Mouse (Mus musculus) liver, embryonic 15.5 days (tissue): ENCODE measurements around the gene Chst15. TPM values are rescaled to one million over a fixed set of nuclear protein-coding genes. Genes with fewer than 3 reads are reported as not detected.

ENCODE experiments used
- ATAC-seq: fragments of 200-750 bp; cut with Nextera tagmentation; 2 replicates; pipeline ENCODE4 v1.8.0; 2017; ENCODE audit warnings: moderate number of reproducible peaks, mild to moderate bottlenecking, moderate library complexity; ENCODE audit not compliant: insufficient read depth
- H3K27ac ChIP-seq: fragments of 300-500 bp; sonication (generic); replicated peaks from 2 replicates; pipeline ENCODE4 v1.5.1; 2015; ENCODE audit warnings: mild to moderate bottlenecking, inconsistent platforms
- H3K27me3 ChIP-seq: fragments of 300-500 bp; sonication (generic); 2 replicates; pipeline ENCODE4 v1.6.1; 2015; ENCODE audit warnings: mild to moderate bottlenecking, inconsistent platforms
- H3K36me3 ChIP-seq: fragments of 300-500 bp; sonication (generic); replicated peaks from 2 replicates; pipeline ENCODE4 v1.6.1; 2015; ENCODE audit warnings: moderate library complexity, mild to moderate bottlenecking, inconsistent platforms
- H3K4me1 ChIP-seq: fragments of 300-500 bp; sonication (generic); replicated peaks from 2 replicates; pipeline ENCODE4 v1.6.1; 2015; ENCODE audit warnings: inconsistent platforms
- H3K4me2 ChIP-seq: fragments of 300-500 bp; sonication (generic); 2 replicates; pipeline ENCODE4 v1.6.1; 2015; ENCODE audit warnings: moderate library complexity, mild to moderate bottlenecking, inconsistent platforms
- H3K4me3 ChIP-seq: fragments of 300-500 bp; sonication (generic); replicated peaks from 2 replicates; pipeline ENCODE4 v1.5.1; 2015; ENCODE audit warnings: mild to moderate bottlenecking, inconsistent platforms
- H3K9ac ChIP-seq: fragments of 300-500 bp; sonication (generic); 2 replicates; pipeline ENCODE4 v1.6.1; 2015; ENCODE audit warnings: moderate library complexity, mild to moderate bottlenecking, inconsistent platforms
- H3K9me3 ChIP-seq: fragments of 300-500 bp; sonication (generic); replicated peaks from 2 replicates; pipeline ENCODE4 v1.6.1; 2016; ENCODE audit warnings: inconsistent platforms
- WGBS: fragments of 180-500 bp; shearing (Covaris S2); methylation state at CpG from one replicate; pipeline ENCODE4 v1.1.7; 2015; ENCODE audit warnings: mixed read lengths; ENCODE audit not compliant: insufficient replicate concordance; 5-methylcytosine and 5-hydroxymethylcytosine counted together
- polyA plus RNA-seq: library from polyadenylated mRNA; unstranded; fragments of >200 nt; fragmentation: Nextera tagmentation; extraction: Ambion mirVana; gene quantifications from 2 replicates; pipeline ENCODE4 v1.2.1, GENCODE M21; 2015

The Chst15 gene
- polyA plus RNA-seq, 1 experiment from 2014 or later: 4.5 TPM

DNA sequence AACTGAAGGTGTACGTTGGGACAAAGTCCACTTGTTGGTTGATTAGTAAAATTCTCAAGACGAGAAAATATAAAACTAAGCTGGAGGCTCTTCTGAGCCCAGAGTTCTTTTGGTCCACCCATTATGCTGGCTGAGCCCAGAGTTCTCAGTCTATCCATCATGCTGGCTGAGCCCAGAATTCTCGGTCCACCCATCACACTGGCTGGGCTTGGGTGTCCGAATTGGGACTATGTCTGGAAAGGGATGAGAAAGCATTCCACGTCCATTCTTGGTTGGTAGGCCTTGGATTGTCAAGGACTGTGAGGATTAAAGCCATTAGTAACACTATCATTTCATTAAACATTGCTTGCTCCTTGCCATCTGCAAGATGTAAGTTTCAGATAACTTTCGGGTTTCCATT, 38.7 kb upstream of the Chst15 start:
- no peak overlapping the region for H3K27ac ChIP-seq
- no peaks in the 10 kb centered on the region; the same call in 1 of the 2 replicates for H3K27me3 ChIP-seq
- H3K36me3 ChIP-seq: no peaks in the 10 kb centered on the region
- no peak overlapping the region for H3K9ac ChIP-seq
- no peaks in the 10 kb centered on the region for H3K9me3 ChIP-seq
- no peak overlapping the region for H3K4me3 ChIP-seq
- H3K4me1 ChIP-seq: peaks cover 15% of the 10 kb centered on the region; the same call in 1 of the 2 replicates
- WGBS: 51% methylated on average over 6 of the region's 6 CpGs
- H3K4me2 ChIP-seq: no peak overlapping the region
- no peak for ATAC-seq

GRCm38 (mm10) chr7:132349075-132349572, 32.1 kb upstream of the Chst15 start:
- H3K4me2 ChIP-seq: no peak overlapping the region
- H3K27me3 ChIP-seq: no peaks in the 10 kb centered on the region; the same call in 1 of the 2 replicates
- H3K4me1 ChIP-seq: no peaks in the 10 kb centered on the region; the same call in 1 of the 2 replicates
- H3K9me3 ChIP-seq: no peaks in the 10 kb centered on the region
- H3K9ac ChIP-seq: no peak overlapping the region
- H3K4me3 ChIP-seq: no peak overlapping the region
- H3K36me3 ChIP-seq: no peaks in the 10 kb centered on the region
- WGBS: 62% methylated on average over 6 of the region's 6 CpGs
- no peak overlapping the region for H3K27ac ChIP-seq
- ATAC-seq: no peak

- H3K4me2 ChIP-seq: no peak overlapping the region
- H3K9me3 ChIP-seq: no peaks in the 10 kb centered on the region
- H3K9ac ChIP-seq: no peak overlapping the region
- H3K36me3 ChIP-seq: no peaks in the 10 kb centered on the region
- peaks cover 5% of the 10 kb centered on the region; the same call in 1 of the 2 replicates for H3K4me1 ChIP-seq
- no peaks in the 10 kb centered on the region; the same call in 1 of the 2 replicates for H3K27me3 ChIP-seq
- ATAC-seq: no peak
- H3K27ac ChIP-seq: no peak overlapping the region
- H3K4me3 ChIP-seq: no peak overlapping the region
- WGBS: 37% methylated on average over 9 of the region's 9 CpGs
Measured at GRCm38 (mm10) chr7:132347273-132348045, 30.4 kb upstream of the Chst15 start.

- Histone ChIP-seq H3K27me3 (no peaks in the 10 kb centered on the region), H3K4me1 (peaks cover 5% of the 10 kb centered on the region; the same call in 1 of the 2 replicates), H3K4me2 (no peak overlapping the region), H3K36me3 (no peaks in the 10 kb centered on the region), H3K9ac (no peak overlapping the region), H3K9me3 (no peaks in the 10 kb centered on the region), H3K4me3 (no peak overlapping the region), H3K27ac (no peak overlapping the region)
- no peak for ATAC-seq
- WGBS: 57% methylated on average over 5 of the region's 5 CpGs
Measured at GRCm38 (mm10) chr7:132345526-132346070, 28.6 kb upstream of the Chst15 start.

DNA sequence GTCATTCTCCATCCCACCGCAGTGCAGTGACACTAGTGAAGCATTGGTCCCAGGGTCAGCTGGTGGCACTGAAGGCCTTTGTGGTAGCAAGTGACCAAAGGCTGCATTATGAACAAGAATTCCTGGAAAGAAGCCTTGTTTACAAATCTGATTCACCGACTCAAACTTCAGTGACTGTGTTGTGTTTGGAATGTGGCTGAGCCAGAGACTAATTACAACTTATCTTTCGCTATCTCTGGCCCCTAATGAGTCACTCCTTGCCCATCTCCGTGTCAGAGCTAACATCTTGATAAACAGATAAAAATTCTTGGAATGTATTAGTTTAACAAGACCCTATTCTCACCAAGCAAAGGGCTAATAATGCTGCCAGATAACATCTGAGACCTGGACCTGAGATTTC, 27.6 kb upstream of the Chst15 start:
- Histone ChIP-seq H3K4me3 (no peak overlapping the region), H3K4me2 (no peak overlapping the region), H3K9me3 (no peaks in the 10 kb centered on the region), H3K27ac (no peak overlapping the region), H3K36me3 (no peaks in the 10 kb centered on the region), H3K4me1 (peaks cover 5% of the 10 kb centered on the region; the same call in 1 of the 2 replicates), H3K27me3 (no peaks in the 10 kb centered on the region), H3K9ac (no peak overlapping the region)
- no peak for ATAC-seq
- 44% methylated on average over 4 of the region's 4 CpGs for WGBS

GRCm38 (mm10) chr7:132343900-132344299, 26.9 kb upstream of the Chst15 start:
- ATAC-seq: no peak

DNA sequence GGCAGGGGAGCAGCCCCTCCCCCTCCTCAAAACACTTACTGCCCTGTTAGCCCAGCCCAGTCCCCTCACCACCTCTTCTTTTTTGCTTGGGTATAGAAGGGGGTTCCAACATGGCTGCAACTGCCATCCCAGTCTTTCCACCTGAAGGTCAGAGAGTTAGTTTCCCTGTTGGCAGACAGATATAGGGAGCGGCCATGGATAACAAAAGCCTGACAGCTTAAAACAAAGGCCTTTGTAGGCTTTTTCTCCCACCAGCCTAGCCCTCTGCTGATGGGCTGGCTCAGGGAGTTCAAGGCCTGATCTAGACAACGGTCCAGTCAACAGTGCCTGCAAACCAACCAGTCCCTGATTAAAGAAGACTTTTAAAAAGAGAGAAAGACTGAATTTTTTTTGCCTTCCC, 26.1 kb upstream of the Chst15 start:
- no peak overlapping the region for H3K27ac ChIP-seq
- peaks cover 5% of the 10 kb centered on the region; the same call in 1 of the 2 replicates for H3K4me1 ChIP-seq
- no peaks in the 10 kb centered on the region for H3K9me3 ChIP-seq
- WGBS: 73% methylated on average over 2 of the region's 2 CpGs
- no peak overlapping the region for H3K4me2 ChIP-seq
- no peak for ATAC-seq
- H3K4me3 ChIP-seq: no peak overlapping the region
- no peaks in the 10 kb centered on the region for H3K36me3 ChIP-seq
- no peak overlapping the region for H3K9ac ChIP-seq
- no peaks in the 10 kb centered on the region for H3K27me3 ChIP-seq

More at GRCm38 (mm10) chr7:132343900-132344299, 26.9 kb upstream of the Chst15 start:
- H3K9ac ChIP-seq: no peak overlapping the region
- H3K36me3 ChIP-seq: no peaks in the 10 kb centered on the region
- no peaks in the 10 kb centered on the region for H3K27me3 ChIP-seq
- H3K4me2 ChIP-seq: no peak overlapping the region
- H3K4me1 ChIP-seq: peaks cover 5% of the 10 kb centered on the region; the same call in 1 of the 2 replicates
- no peaks in the 10 kb centered on the region for H3K9me3 ChIP-seq
- no peak overlapping the region for H3K27ac ChIP-seq
- whole genome bisulfite sequencing: 44% methylated on average over 2 of the region's 2 CpGs
- no peak overlapping the region for H3K4me3 ChIP-seq

DNA sequence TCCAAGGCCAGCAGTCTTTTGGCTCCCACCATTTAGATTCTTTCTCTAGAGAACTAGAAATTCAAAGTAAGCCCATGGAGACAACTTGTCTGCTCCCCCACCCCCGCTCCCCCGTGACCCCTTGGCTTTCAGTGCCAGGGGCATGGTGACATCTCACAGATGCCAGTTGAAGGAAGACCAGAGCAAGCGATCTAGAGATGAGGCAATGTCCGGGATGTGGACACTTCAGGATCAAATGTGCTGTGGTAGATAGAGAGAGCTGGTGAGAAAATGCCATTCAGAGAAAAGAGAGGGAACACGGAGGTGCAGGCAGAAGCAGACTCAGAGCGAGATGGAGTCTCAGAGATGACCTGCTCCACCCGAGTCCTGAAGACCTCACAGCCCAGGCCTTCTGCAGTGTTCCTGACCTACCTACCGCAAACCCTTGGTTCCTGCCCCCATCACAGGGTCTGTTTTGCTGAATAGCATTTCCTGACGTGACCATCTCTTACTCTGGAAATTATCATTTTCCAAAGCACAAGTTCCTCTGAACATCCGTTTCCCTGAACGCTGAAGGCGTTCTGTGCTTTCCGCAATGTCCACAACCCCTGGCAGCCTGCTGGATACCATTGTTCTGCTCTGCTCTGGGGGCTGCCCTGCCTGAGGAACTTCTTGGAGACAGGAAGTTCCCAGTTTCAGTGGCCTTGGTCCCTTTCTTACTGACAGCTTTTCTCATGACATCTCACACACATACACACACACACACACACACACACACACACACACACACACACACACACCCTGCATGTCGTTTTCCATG, 22.2 kb upstream of the Chst15 start:
- Histone ChIP-seq H3K9ac (no peak overlapping the region), H3K36me3 (no peaks in the 10 kb centered on the region), H3K4me1 (peaks cover 11% of the 10 kb centered on the region; the same call in 1 of the 2 replicates), H3K9me3 (no peaks in the 10 kb centered on the region), H3K4me3 (no peak overlapping the region), H3K4me2 (no peak overlapping the region), H3K27ac (no peak overlapping the region), H3K27me3 (no peaks in the 10 kb centered on the region)
- ATAC-seq: peak; percentile 37; the same call in 1 of the 2 replicates
- WGBS: 43% methylated on average over 14 of the region's 14 CpGs

- H3K9ac ChIP-seq: no peak overlapping the region
- WGBS: 55% methylated on average over 6 of the region's 6 CpGs
- no peak overlapping the region for H3K4me2 ChIP-seq
- H3K4me1 ChIP-seq: peaks cover 6% of the 10 kb centered on the region; the same call in 1 of the 2 replicates
- H3K27me3 ChIP-seq: no peaks in the 10 kb centered on the region
- H3K36me3 ChIP-seq: no peaks in the 10 kb centered on the region
- no peak overlapping the region for H3K4me3 ChIP-seq
- H3K27ac ChIP-seq: no peak overlapping the region
- no peaks in the 10 kb centered on the region for H3K9me3 ChIP-seq
- no peak for ATAC-seq
Measured at GRCm38 (mm10) chr7:132338350-132338749, 21.3 kb upstream of the Chst15 start.

DNA sequence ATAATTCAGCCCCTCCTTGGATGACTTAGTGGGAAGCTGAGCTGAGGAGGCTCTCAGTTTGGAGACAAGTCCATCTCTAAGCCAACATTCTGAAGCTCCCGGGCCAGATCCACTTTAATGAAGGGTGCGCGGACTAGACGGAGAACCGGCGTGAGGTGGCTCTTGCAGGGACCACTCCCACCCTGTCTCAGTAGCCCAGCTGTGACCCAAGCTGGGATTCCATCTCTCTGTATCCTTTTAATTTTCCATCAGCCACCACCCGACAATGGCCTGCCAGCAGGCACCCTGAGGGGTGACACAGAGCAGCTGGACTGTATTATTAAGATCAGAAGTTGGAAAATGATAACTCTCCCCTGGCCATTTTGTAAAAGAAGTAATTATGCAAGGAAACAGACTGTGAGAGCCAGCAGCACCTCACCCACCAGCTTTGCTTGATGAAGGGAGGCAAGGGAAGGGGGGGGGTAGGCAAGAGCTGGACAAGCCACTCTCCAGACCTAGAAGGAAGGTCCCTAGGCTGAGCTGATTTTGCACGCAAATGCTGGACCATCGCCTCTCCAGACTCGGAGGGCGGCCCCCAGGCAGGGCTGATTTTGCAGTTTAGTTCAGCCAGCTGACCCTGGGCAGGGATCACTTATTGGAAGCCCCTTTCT, 20.4 kb upstream of the Chst15 start:
- peaks cover 6% of the 10 kb centered on the region; the same call in 1 of the 2 replicates for H3K4me1 ChIP-seq
- no peaks in the 10 kb centered on the region for H3K36me3 ChIP-seq
- H3K4me2 ChIP-seq: no peak overlapping the region
- no peak overlapping the region for H3K4me3 ChIP-seq
- no peak overlapping the region for H3K9ac ChIP-seq
- no peak overlapping the region for H3K27ac ChIP-seq
- no peaks in the 10 kb centered on the region for H3K27me3 ChIP-seq
- H3K9me3 ChIP-seq: no peaks in the 10 kb centered on the region
- ATAC-seq: no peak
- 74% methylated on average over 11 of the region's 11 CpGs for WGBS
